12 mouse cellular contexts compared by ENCODE assay signal in the genomic region with DNA sequence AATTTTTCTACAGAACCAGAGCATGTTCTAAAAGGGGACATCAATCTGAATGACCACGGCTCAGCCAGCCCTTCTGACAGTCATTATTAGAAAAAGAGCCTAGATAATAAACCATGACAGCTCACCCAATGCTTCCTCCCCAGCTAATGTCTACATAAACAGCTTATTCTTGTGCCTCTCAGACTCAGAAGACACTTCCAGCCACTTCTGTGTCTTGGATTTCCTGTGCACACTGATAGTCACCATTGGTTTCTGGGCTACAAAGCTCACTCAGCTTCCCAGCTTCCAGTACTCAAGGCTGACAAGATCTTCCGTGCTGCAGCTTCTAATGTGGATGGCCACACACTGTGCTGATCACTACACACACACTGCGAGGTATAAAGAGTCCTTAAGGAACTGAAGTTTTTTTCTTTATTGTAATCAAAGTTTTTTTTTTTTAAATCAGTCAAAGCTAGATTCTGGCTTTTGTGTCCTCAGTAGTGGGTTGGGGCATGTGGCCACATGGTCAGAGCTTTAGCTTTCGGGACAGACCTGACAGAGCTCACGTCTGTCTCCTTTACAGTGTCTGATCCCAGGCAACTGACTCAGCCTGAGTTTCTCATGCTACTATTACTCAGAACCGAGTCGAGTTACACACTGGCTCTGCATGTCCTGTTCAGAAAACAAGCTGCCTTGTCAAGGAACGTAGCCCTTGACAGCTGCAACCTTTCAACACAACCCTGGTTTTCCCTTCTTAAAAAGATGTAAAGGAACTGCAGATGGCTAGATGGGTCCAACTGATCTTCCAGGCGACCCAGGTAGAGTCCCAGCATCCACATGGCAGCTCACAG. TPM values are rescaled to one million over a fixed set of nuclear protein-coding genes. Genes with fewer than 3 reads are reported as not detected.
A peak's percentile ranks its signal among the peaks of the same experiment; 100 is the strongest.
DNase-seq lines count a peak whose midpoint lies in the region; ATAC-seq and TF ChIP-seq lines count a peak whose summit lies in the region.
"Had no signal": no experiment of that assay in that cellular context is flagged by ENCODE, and none has a peak within 500 bp of the region (broad histone marks: within the 10 kb centered on the region; RNA-seq: fewer than 3 reads in every experiment).

No protein-coding gene starts in this region.

- no peak for ATAC-seq in hindbrain, embryonic 12.5 days (ENCODE audit: low FRiP score)
- ATAC-seq in hindbrain, embryonic 11.5 days (ENCODE audit: low FRiP score) = no peak
- ATAC-seq in lung, embryonic 14.5 days (ENCODE audit: insufficient read depth) = peak; percentile 48
- peak; percentile 27; the same call in 1 of the 2 replicates for ATAC-seq in liver, postnatal 0 days

- H3K9ac ChIP-seq in hindbrain, embryonic 12.5 days = no peak overlapping the region
- H3K9ac ChIP-seq in hindbrain, embryonic 11.5 days (ENCODE audit: low read depth, low read length) = no peak overlapping the region
- no peak overlapping the region for H3K9ac ChIP-seq in lung, embryonic 14.5 days
- H3K9ac ChIP-seq in liver, postnatal 0 days (replicated peaks) = no peak overlapping the region
- H3K9ac ChIP-seq: liver, embryonic 14.5 days had no signal

- intact Hi-C loops in left cerebral cortex, postnatal 14 days (cut with DNase I) = no loop called here

- no peaks in the 10 kb centered on the region for H3K27me3 ChIP-seq in hindbrain, embryonic 12.5 days
- H3K27me3 ChIP-seq in hindbrain, embryonic 11.5 days (ENCODE audit: control insufficient read depth, insufficient read depth, low read length) = no peaks in the 10 kb centered on the region
- no peaks in the 10 kb centered on the region for H3K27me3 ChIP-seq in lung, embryonic 14.5 days (ENCODE audit: insufficient read depth, low read length)
- no peaks in the 10 kb centered on the region for H3K27me3 ChIP-seq in liver, postnatal 0 days (ENCODE audit: insufficient read depth, low read length)

- H3K9me3 ChIP-seq in hindbrain, embryonic 12.5 days (replicated peaks) = no peaks in the 10 kb centered on the region
- H3K9me3 ChIP-seq in hindbrain, embryonic 11.5 days (ENCODE audit: control insufficient read depth, low read length) = no peaks in the 10 kb centered on the region
- H3K9me3 ChIP-seq in lung, embryonic 14.5 days (ENCODE audit: low read depth, low read length) = no peaks in the 10 kb centered on the region
- no peaks in the 10 kb centered on the region for H3K9me3 ChIP-seq in liver, postnatal 0 days (ENCODE audit: low read length)
- H3K9me3 ChIP-seq: G1E had no signal

- 47% methylated on average over 9 of the region's 9 CpGs for WGBS in hindbrain, embryonic 12.5 days
- 56% methylated on average over 9 of the region's 9 CpGs for WGBS in hindbrain, embryonic 11.5 days
- 29% methylated on average over 9 of the region's 9 CpGs for WGBS in lung, embryonic 14.5 days
- WGBS in liver, postnatal 0 days (ENCODE audit: insufficient replicate concordance) = 60% methylated on average over 9 of the region's 9 CpGs

- no peak for TF ChIP-seq CTCF in lung, embryonic 14.5 days (IDR thresholded peaks at IDR 0.05; ENCODE audit: low read depth)
- TF ChIP-seq CTCF in liver, postnatal 0 days (IDR thresholded peaks at IDR 0.05; ENCODE audit: low read depth) = no peak

- DNase-seq in embryo, embryonic 10.5 days (ENCODE audit: low spot score) = peak; percentile 12
- no peak for DNase-seq in embryo, embryonic 11 days
- DNase-seq in hindbrain, embryonic 11.5 days (ENCODE audit: low spot score) = no peak
- DNase-seq in lung, embryonic 14.5 days = peak; percentile 61
- DNase-seq in lung, postnatal 14 days = no peak
- no peak for DNase-seq in liver, postnatal 0 days
- no peak for DNase-seq in left cerebral cortex, postnatal 14 days (ENCODE audit: low spot score in 2 of 2)
- DNase-seq: cerebellum, postnatal 25 days; midbrain, embryonic 14.5 days had no signal

- H3K4me2 ChIP-seq in hindbrain, embryonic 12.5 days (replicated peaks) = no peak overlapping the region
- H3K4me2 ChIP-seq in hindbrain, embryonic 11.5 days (replicated peaks; ENCODE audit: low read depth, low read length) = no peak overlapping the region
- H3K4me2 ChIP-seq in lung, embryonic 14.5 days = no peak overlapping the region
- H3K4me2 ChIP-seq in liver, postnatal 0 days (ENCODE audit: low read depth, low read length) = no peak overlapping the region

- TF ChIP-seq EP300 in liver, postnatal 0 days (IDR thresholded peaks at IDR 0.05; ENCODE audit: low read depth) = no peak

- peaks cover 9% of the 10 kb centered on the region for H3K4me1 ChIP-seq in hindbrain, embryonic 12.5 days
- H3K4me1 ChIP-seq in hindbrain, embryonic 11.5 days (replicated peaks; ENCODE audit: control insufficient read depth, insufficient read depth, low read length) = no peaks in the 10 kb centered on the region
- H3K4me1 ChIP-seq in lung, embryonic 14.5 days (ENCODE audit: insufficient read depth) = peaks cover 18% of the 10 kb centered on the region
- peaks cover 4% of the 10 kb centered on the region; the same call in 1 of the 2 replicates for H3K4me1 ChIP-seq in liver, postnatal 0 days (ENCODE audit: insufficient read depth)

- no peak overlapping the region for H3K4me3 ChIP-seq in hindbrain, embryonic 12.5 days
- H3K4me3 ChIP-seq in hindbrain, embryonic 11.5 days (ENCODE audit: low read depth, low read length) = no peak overlapping the region
- no peak overlapping the region for H3K4me3 ChIP-seq in lung, embryonic 14.5 days (ENCODE audit: low read depth, low read length)
- H3K4me3 ChIP-seq in liver, postnatal 0 days (ENCODE audit: low read depth, low read length) = no peak overlapping the region

- 0 out of 2 replicates have a peak overlapping the region, but pooled peaks have one; percentile 42 for H3K27ac ChIP-seq in hindbrain, embryonic 12.5 days
- no peak overlapping the region for H3K27ac ChIP-seq in hindbrain, embryonic 11.5 days (ENCODE audit: low read depth, low read length)
- peak overlapping the region; percentile 77 for H3K27ac ChIP-seq in lung, embryonic 14.5 days (ENCODE audit: low read depth)
- H3K27ac ChIP-seq in liver, postnatal 0 days (ENCODE audit: low read depth) = peak overlapping the region; percentile 26; the same call in 1 of the 2 replicates
- H3K27ac ChIP-seq: liver, embryonic 14.5 days had no signal

- H3K36me3 ChIP-seq in hindbrain, embryonic 12.5 days = peaks cover 29% of the 10 kb centered on the region
- no peaks in the 10 kb centered on the region for H3K36me3 ChIP-seq in hindbrain, embryonic 11.5 days (ENCODE audit: control insufficient read depth, insufficient read depth, low read length)
- H3K36me3 ChIP-seq in lung, embryonic 14.5 days (ENCODE audit: insufficient read depth) = peaks cover 56% of the 10 kb centered on the region
- H3K36me3 ChIP-seq in liver, postnatal 0 days (replicated peaks; ENCODE audit: insufficient read depth, low read length) = 0 out of 2 replicates have a peak, but pooled peaks cover 7% of the 10 kb centered on the region
- H3K36me3 ChIP-seq: G1E had no signal

RNA-seq across cellular contexts. Expression of a gene that starts 50.7 kb away (rescaled TPM):
- polyA plus RNA-seq in hindbrain, embryonic 12.5 days (2016; fragmentation: Nextera tagmentation; extraction: Ambion mirVana) = 75.1 and 84.3 TPM in 2 replicates
- 74.4 and 88.1 TPM in 2 replicates for polyA plus RNA-seq in hindbrain, embryonic 11.5 days (2014; fragmentation: Nextera tagmentation; extraction: Ambion mirVana)
- polyA plus RNA-seq in lung, embryonic 14.5 days (2014; fragmentation: Nextera tagmentation; extraction: Ambion mirVana) = 209 and 229 TPM in 2 replicates
- polyA plus RNA-seq in liver, postnatal 0 days (2015; fragmentation: Nextera tagmentation; extraction: Ambion mirVana) = 76.8 and 90.8 TPM in 2 replicates
- 100 to 1,000 TPM; 100 to 114 TPM for total RNA-seq in left cerebral cortex, postnatal 14 days (2021)
- polyA plus RNA-seq: G1E had no signal

Comparison
In these comparisons a context has a peak if more than half of its experiments do, and no peak if none do; other contexts are left out.
1. DNase-seq: peak in embryo, embryonic 10.5 days (single experiment) and lung, embryonic 14.5 days (single experiment); none in embryo, embryonic 11 days (single experiment), hindbrain, embryonic 11.5 days (single experiment), lung, postnatal 14 days (single experiment), liver, postnatal 0 days (single experiment) and left cerebral cortex, postnatal 14 days (0 of 2).
2. ATAC-seq: peak in lung, embryonic 14.5 days (single experiment) and liver, postnatal 0 days (single experiment); none in hindbrain, embryonic 12.5 days (single experiment) and hindbrain, embryonic 11.5 days (single experiment).